Mouse (Mus musculus) gastrocnemius, postnatal 14 days (tissue): ENCODE results near the gene Ambp. TPM values are rescaled to one million over a fixed set of nuclear protein-coding genes. Genes with fewer than 3 reads are reported as not detected.

Experiments
- DNase-seq: peaks from one replicate; pipeline ENCODE4 v3.0.0; 2021; ENCODE audit warnings: mixed read lengths
- intact Hi-C: fragments of 180-260 bp; cut with DNase I; formaldehyde crosslinking; loops from one replicate; pipeline ENCODE4 v1.15.1; 2025; ENCODE audit warnings: low total_unique reads
- long read RNA-seq, 2 experiments: library from polyadenylated mRNA; stranded (forward); transcript quantifications; one replicate each; pipeline ENCODE4 v2.0.0; 2021
- total RNA-seq, 2 experiments: library from RNA; stranded (reverse); gene quantifications; 2 replicates each; pipeline ENCODE4 v1.2.3; 2021

Gene Ambp
- total RNA-seq: not detected
- long read RNA-seq, experiment 1: 0 reads
- long read RNA-seq, experiment 2: 0 reads

- intact Hi-C loops: loop anchor here (5.0 kb wide), 1 partner anchor 163 kb away; no protein-coding TSS in a partner anchor
- DNase-seq: no peak
Measured at GRCm38 (mm10) chr4:63154699-63155098, at the start of gene Ambp. Gene Ambp (minus strand): TSS chr4:63154799.

- intact Hi-C loops: no loop called here
- DNase-seq: no peak
Measured at GRCm38 (mm10) chr4:63203874-63204273, 49.3 kb upstream of the Ambp start.

GRCm38 (mm10) chr4:63199366-63199765, 44.8 kb upstream of the Ambp start:
- no peak for DNase-seq

GRCm38 (mm10) chr4:63194366-63194765, 39.8 kb upstream of the Ambp start:
- no peak for DNase-seq
- intact Hi-C loops: no loop called here

More at GRCm38 (mm10) chr4:63199366-63199765, 44.8 kb upstream of the Ambp start:
- intact Hi-C loops: no loop called here

- intact Hi-C loops: no loop called here
- DNase-seq: no peak
Measured at GRCm38 (mm10) chr4:63191641-63192040, 37.0 kb upstream of the Ambp start.

- no peak for DNase-seq
- intact Hi-C loops: no loop called here
Measured at GRCm38 (mm10) chr4:63186281-63186870, 31.8 kb upstream of the Ambp start.

- peak; percentile 45 for DNase-seq
- intact Hi-C loops: no loop called here
Measured at GRCm38 (mm10) chr4:63181556-63181955, 27.0 kb upstream of the Ambp start.

- intact Hi-C loops: no loop called here
- no peak for DNase-seq
Measured at GRCm38 (mm10) chr4:63171969-63172685, 17.5 kb upstream of the Ambp start, which contains the start of gene Kif12. Gene Kif12 (minus strand): TSS chr4:63172131.

- intact Hi-C loops: no loop called here
- no peak for DNase-seq
Measured at GRCm38 (mm10) chr4:63171122-63171521, 16.5 kb upstream of the Ambp start.

- intact Hi-C loops: no loop called here
- DNase-seq: no peak
Measured at GRCm38 (mm10) chr4:63170061-63170460, 15.5 kb upstream of the Ambp start.

- DNase-seq: no peak
- intact Hi-C loops: loop anchor here (5.0 kb wide), 1 partner anchor 46 kb away; the partner anchor contains the start of gene Col27a1
Measured at GRCm38 (mm10) chr4:63166323-63166722, 11.7 kb upstream of the Ambp start.

GRCm38 (mm10) chr4:63165636-63166035, 11.0 kb upstream of the Ambp start:
- intact Hi-C loops: loop anchor here (5.0 kb wide), 1 partner anchor 47 kb away; the partner anchor contains the start of gene Col27a1
- no peak for DNase-seq

GRCm38 (mm10) chr4:63158961-63159592, 4.5 kb upstream of the Ambp start:
- DNase-seq: peak; percentile 90
- intact Hi-C loops: loop anchor here (5.0 kb wide), 1 partner anchor 158 kb away; no protein-coding TSS in a partner anchor

- intact Hi-C loops: loop anchor here (5.0 kb wide), 1 partner anchor 159 kb away; no protein-coding TSS in a partner anchor
- no peak for DNase-seq
Measured at GRCm38 (mm10) chr4:63158192-63158591, 3.6 kb upstream of the Ambp start.

- intact Hi-C loops: loop anchor here (5.0 kb wide), 1 partner anchor 160 kb away; no protein-coding TSS in a partner anchor
- DNase-seq: no peak
Measured at GRCm38 (mm10) chr4:63156726-63157634, 2.4 kb upstream of the Ambp start.

GRCm38 (mm10) chr4:63155596-63155995, 997 bp upstream of the Ambp start:
- intact Hi-C loops: loop anchor here (5.0 kb wide), 1 partner anchor 162 kb away; no protein-coding TSS in a partner anchor
- no peak for DNase-seq

- intact Hi-C loops: no loop called here
- DNase-seq: no peak
Measured at GRCm38 (mm10) chr4:63154028-63154427, 571 bp downstream of the Ambp start.

- no peak for DNase-seq
- intact Hi-C loops: no loop called here
Measured at GRCm38 (mm10) chr4:63151127-63151526, 3.5 kb downstream of the Ambp start.

- intact Hi-C loops: no loop called here
- no peak for DNase-seq
Measured at GRCm38 (mm10) chr4:63147268-63147667, 7.3 kb downstream of the Ambp start.
